Mouse (Mus musculus) embryo, embryonic 10.5 days (tissue): ENCODE measurements around the gene Cyyr1.

Experiments used
- DNase-seq: peaks from one replicate; pipeline ENCODE4 v3.0.0-alpha.2; 2015; ENCODE audit warnings: low spot score

Cyyr1 gene

DNA sequence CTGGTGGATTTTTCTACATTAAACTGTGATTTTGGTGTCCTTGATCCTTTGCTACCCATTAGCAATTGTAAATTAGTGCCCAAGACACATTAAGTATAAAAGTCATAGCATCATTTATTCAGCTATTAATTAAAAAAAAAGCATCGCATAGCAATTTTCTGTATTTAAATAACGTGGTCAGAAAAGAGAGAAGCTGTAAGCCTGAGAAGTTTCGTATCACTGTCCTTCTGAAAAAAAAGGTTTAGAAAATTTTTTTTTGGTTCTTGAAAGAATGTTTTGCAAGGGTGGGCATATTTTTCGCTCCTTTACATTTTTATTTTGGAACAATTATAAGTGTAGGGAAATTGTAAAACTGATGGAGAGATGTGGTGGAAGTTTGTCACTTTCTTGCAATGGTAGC is 83.1 kb downstream of the Cyyr1 start:
- DNase-seq = no peak

DNA sequence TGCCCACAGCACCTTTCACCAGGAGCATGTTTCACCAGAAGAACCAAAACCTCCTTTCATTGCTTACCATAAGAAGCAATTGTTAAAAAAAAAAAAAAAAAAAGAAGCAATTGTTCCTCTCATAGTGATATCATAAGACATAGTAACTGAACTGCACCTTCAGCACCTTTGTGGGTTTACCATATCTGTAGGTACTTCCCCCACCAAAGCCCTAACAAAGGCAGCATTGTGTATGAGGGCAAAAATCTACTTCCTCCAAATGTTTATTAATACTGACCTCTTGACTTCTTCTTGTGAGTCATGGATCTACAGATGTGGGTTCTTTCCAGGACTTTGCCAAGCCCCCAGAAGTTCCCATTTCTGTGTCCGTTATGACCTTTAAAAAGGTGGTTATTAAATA is 98.2 kb downstream of the Cyyr1 start:
- no peak for DNase-seq

DNA sequence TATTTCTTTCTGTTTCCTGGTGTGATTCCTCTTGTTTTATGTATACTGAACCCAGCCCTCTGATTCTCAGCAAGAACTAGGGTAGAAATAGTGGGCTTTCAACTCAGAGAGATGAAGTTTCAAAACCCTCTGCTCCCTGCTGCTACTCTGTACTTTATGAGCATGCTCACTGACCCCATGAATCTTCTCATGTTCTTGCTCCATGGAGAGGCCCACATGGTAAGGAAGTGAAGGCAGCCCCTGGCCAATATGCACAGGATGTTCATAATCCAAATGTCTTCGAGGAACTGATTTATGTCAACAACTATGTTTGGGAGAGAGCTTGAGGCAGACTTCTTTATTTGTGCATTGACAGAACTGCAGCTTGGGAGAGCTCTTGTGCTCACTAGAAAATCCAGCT is 106.9 kb downstream of the Cyyr1 start:
- DNase-seq = no peak

DNA sequence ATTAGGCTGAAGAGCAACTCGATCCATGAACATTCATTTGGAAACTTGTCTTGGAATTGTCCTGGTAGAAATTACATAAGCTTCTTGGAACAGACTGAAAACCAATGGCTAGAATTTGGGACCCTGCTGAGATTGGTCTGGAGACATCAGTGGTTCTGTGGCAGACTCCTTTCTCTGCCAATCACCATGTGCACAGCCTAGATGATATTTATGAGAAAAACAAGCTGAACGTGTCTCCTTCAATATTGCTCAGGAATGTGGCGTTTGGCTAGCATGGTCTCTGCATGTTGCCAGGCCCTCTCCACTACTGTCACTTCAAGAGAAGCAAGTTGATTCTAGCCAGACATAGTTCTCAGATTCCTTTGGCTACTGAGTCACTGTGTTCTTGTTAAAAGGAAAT is 107.4 kb downstream of the Cyyr1 start:
- no peak for DNase-seq

DNA sequence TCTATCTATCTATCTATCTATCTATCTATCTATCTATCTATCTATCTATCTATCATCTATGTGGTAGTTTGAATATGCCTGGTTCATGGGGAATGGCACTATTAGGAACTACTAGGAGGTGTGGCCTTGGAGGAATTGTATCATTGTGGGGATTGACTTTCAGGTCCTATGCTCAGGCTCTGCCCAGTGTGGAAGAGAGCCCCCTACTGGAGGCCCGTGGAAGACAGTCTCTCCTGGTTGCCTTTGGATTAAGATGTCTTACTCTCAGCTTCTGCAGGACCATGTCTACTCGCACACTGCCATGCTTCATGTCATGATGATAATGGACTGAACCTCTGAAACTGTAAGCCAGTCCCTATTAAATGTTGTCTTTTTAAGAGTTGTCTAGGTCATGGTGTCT is 117.8 kb downstream of the Cyyr1 start:
- DNase-seq = peak; percentile 30

DNA sequence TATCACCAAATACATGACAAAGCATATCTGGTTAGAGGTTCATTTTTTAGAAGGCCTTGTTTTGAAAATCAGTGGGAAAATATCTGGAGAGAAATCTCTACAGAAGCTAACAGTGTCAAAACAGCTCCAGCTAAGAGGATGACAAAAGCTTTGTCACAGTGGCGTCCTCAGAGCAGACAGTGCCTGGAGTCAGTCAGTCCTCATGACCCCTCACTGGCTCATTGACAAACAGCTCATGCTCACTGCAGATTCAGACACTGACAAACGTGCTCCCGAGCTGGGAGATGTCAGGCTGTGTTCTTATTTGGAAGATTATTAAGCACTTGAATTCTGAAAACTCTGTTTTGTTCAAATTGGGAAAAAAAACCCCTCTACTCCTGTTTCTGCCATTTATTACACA is 124.0 kb downstream of the Cyyr1 start:
- DNase-seq = peak; percentile 7

DNA sequence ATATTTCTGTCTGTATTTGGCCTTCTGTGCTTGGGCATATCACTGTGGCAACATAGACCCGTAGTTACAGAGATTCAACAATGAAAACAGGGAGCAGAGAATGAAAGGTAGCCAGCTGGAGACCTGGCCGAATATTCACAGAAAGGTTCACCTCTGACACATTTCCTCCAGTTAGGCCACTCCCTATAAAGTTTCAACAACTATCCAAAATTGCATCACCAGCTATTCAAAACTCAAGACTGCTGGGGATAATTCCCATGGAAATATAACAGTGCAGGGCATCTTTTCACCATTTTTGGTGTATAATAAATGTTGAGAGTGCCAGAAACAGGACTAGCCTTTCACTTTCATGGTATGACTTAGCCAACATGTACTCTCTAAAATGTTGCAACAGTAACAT is 130.3 kb downstream of the Cyyr1 start:
- no peak for DNase-seq

DNA sequence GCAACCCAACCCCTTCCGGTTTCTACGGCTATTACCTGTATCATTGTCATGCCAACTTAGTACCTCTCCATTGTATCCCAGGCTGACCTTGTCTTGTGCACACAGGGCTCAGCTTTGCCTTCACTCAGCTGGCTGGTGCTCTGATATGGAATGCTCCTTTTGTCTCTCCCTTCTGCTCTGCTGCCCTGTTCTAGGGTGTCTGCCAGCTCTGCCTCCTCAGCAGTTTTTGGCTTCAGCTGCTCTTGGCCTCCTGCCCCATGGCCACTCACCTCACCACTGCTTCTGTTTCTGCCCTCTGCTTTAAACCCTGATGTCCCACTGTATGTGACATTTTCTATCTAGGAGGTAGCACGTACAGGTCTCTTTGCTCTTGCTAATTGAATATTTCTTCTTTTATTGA is 137.8 kb downstream of the Cyyr1 start:
- DNase-seq = no peak

DNA sequence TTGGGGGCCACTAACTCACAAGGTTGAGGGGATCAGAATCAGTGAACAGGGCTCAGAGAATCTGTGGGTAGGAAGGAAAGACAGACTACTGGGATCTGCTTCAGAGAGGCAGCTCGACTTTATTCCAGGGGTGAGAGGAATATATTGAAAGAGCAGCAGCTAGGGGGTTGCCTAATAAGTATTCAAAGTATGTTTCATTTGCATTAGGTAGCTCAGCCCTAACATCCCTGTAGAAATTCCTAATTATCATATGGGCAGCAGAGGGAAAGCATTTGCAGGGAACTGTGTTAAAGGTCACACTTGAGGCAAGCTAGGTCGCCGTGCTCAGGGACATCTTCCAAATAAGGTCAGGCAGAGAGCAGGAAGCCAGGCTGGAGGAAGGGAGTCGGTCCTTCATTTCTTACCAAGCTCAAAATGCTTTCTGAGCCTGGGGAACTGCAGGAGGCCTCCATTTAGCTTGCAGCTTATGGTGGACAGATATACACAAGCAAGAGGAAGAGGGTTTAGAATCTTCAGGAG is 159.7 kb downstream of the Cyyr1 start:
- DNase-seq = peak; percentile 55

DNA sequence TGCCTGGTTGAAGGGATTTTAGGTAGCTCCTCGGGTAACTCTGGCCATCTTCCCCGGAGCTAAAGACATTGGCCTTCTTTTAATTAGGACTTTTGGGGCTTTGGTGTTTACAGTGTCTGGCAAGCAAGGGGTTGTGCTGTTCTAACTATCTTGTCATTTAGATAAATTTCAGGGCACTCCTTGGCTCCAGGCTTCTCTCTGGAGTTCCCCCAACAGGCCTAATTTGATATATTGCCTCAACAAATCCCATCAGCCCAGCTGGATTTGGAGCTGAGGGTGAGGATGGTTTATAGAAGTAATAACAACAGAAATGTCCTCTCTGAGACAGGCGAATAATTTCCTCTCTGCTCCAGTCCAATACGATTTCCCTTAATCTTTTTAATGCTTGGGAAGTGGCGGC is 166.4 kb downstream of the Cyyr1 start:
- DNase-seq = peak; percentile 13
